Mouse (Mus musculus) kidney, adult 18-20 months (tissue): ENCODE measurements at regions not wholly inside any gene's neighbourhood (a gene's known extent, or its start where the extent isn't known, plus 50 kb on each side); places are given as distances from the start of the nearest gene placed in this dataset.
"Not testable (repeated sequence)": the region's sequence is repeated elsewhere in the genome, so short reads cannot be mapped to it uniquely, and the experiment has no call there.

Experiments used
- DNase-seq: peaks from one replicate; pipeline ENCODE4 v3.0.0; 2021

- no peak for DNase-seq
These were observed 203.4 kb upstream of the 2610301B20Rik start for GRCm38 (mm10) chr4:10670846-10671428.

- DNase-seq, result no peak
These were observed 183.2 kb upstream of the 2610301B20Rik start for GRCm38 (mm10) chr4:10691086-10691485.

GRCm38 (mm10) chr4:10692860-10693259 lies 181.4 kb upstream of the 2610301B20Rik start:
- DNase-seq, result no peak

GRCm38 (mm10) chr4:10693446-10694105 lies 180.7 kb upstream of the 2610301B20Rik start:
- no peak for DNase-seq

- not testable (repeated sequence) for DNase-seq
These were observed 180.1 kb upstream of the 2610301B20Rik start for GRCm38 (mm10) chr4:10694106-10694748.

- no peak for DNase-seq
These were observed 177.0 kb upstream of the 2610301B20Rik start for GRCm38 (mm10) chr4:10697225-10697836.

- DNase-seq, result no peak
These were observed 175.7 kb upstream of the 2610301B20Rik start for GRCm38 (mm10) chr4:10698637-10699036.

- no peak for DNase-seq
These were observed 172.8 kb upstream of the 2610301B20Rik start for GRCm38 (mm10) chr4:10701479-10701878.

- DNase-seq, result no peak
These were observed 171.1 kb upstream of the 2610301B20Rik start for GRCm38 (mm10) chr4:10703212-10703611.

GRCm38 (mm10) chr4:10707016-10707657 lies 167.2 kb upstream of the 2610301B20Rik start:
- no peak for DNase-seq

GRCm38 (mm10) chr4:10707658-10708056 lies 166.6 kb upstream of the 2610301B20Rik start:
- DNase-seq, result no peak

GRCm38 (mm10) chr4:10711939-10712533 lies 162.3 kb upstream of the 2610301B20Rik start:
- DNase-seq, result no peak

- no peak for DNase-seq
These were observed 151.0 kb upstream of the 2610301B20Rik start for GRCm38 (mm10) chr4:10723341-10723740.

GRCm38 (mm10) chr4:10727894-10728293 lies 146.4 kb upstream of the 2610301B20Rik start:
- DNase-seq, result peak; percentile 17

GRCm38 (mm10) chr4:10745207-10745606 lies 129.1 kb upstream of the 2610301B20Rik start:
- DNase-seq, result no peak

GRCm38 (mm10) chr4:10748816-10749215 lies 125.5 kb upstream of the 2610301B20Rik start:
- no peak for DNase-seq

GRCm38 (mm10) chr4:10750377-10751062 lies 123.8 kb upstream of the 2610301B20Rik start:
- DNase-seq, result not testable (repeated sequence)

- DNase-seq, result no peak
These were observed 121.1 kb upstream of the 2610301B20Rik start for GRCm38 (mm10) chr4:10753176-10753575.

GRCm38 (mm10) chr4:10759491-10759890 lies 114.8 kb upstream of the 2610301B20Rik start:
- no peak for DNase-seq

- DNase-seq, result no peak
These were observed 106.6 kb upstream of the 2610301B20Rik start for GRCm38 (mm10) chr4:10767676-10768075.

- no peak for DNase-seq
These were observed 104.2 kb upstream of the 2610301B20Rik start for GRCm38 (mm10) chr4:10770026-10770643.
